Mouse (Mus musculus) embryonic fibroblast, embryonic 13.5 days (primary cell): ENCODE measurements at regions not wholly inside any gene's neighbourhood (a gene's known extent, or its start where the extent isn't known, plus 50 kb on each side); places are given as distances from the start of the nearest gene placed in this dataset.

ENCODE experiments used
- CTCF ChIP-seq: IDR thresholded peaks from 2 replicates; pipeline ENCODE4 v1.5.1; 2011; ENCODE audit warnings: mild to moderate bottlenecking, control low read depth, low read length, moderate library complexity, borderline replicate concordance; ENCODE audit not compliant: insufficient read depth
- POLR2A ChIP-seq: IDR thresholded peaks from 2 replicates; pipeline ENCODE4 v1.6.1; 2011; ENCODE audit warnings: low read depth, mild to moderate bottlenecking, control low read depth, low read length, moderate library complexity

- TF ChIP-seq CTCF (no peak), POLR2A (no peak)
Measured at GRCm38 (mm10) chr4:124520309-124520708, 90.3 kb downstream of the 3100002H09Rik start.
